Mouse (Mus musculus) telencephalon, adult 2 months (tissue): ENCODE data around the gene Agpat3.

Experiments
- DNase-seq: peaks from one replicate; pipeline ENCODE4 v3.0.0-alpha.2; 2011; ENCODE audit warnings: low read depth, low spot score

Agpat3 gene

DNA sequence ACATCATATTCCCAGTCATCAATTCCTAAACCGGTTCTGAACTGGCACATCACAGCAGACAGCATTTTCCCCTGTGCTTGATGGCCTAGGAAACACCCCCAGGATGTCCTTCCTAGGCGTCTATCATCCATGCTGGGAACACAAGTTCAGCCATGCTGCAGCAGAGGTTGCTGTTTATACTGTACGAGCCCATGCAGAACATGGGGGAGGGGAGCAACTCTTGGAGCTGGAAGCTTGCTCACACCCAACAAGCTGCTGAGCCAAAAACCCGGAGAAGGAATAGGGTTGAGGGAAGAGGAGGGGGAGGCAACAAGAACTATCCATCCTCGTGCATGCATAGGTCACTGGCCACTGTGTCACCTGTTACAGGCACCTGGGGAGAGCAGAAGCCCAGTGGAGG, 92.0 kb downstream of the Agpat3 start:
- DNase-seq, result no peak

DNA sequence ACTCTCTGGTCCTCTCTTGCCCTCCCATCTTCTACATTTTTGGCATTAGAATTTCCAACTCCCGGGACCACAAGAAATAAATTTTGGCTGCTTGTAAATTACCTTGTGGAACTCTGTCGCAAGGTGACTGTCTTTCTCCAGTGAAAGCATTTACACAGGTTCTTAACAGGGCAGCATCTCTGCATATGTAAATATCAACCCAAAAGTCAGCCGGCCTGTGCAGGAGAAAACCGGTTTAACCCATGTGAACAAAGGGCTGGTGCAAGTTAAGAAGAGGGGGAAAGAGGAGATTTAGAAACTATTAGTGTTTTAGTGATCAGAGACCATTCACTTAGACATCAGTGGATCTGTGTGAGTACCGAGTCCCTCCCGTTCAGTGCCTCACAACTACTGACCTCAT, 92.6 kb downstream of the Agpat3 start:
- no peak for DNase-seq

DNA sequence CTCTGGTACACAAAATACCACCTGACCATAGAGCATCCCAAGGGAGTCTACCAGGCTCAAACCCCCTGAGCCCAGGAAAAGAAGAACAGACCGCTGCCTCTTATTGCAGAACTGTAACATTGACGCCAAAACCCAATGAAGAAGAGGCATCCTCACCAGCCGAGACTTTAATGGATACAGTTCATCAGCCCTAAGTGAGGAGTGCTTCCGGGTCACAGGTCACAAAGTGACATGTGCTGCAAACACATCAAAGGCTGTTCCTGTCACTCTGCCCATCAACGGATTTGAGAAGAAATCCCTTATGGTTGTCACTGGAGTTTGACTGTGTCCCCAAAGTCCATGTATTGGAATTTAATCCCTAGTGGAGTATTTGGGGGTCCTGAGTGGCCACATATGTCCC, 93.1 kb downstream of the Agpat3 start:
- DNase-seq, result no peak

DNA sequence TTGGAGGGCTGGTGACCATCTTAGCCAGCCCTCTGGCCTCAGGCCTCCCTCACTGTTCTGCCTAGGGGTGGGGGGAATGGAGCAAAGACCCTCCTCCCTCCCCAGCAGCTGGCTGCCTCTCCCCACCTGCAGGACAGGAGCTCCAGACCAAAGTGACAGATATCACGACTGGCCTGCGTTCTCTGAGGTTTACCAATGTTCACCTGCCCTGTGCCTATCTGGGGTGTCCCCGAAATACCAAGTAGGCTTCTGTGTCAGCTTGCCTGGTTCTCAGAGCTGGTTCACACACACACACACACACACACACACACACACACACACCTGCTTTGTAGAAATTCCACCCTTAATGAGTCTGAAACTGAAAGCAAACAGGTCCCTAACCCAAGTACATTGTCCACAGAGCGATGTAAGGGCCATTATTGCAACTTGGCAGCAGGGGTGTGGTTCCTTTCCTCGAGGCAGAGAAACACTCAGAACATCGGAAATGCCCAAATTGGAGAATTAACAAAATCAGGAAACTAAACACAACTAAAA, 94.1 kb downstream of the Agpat3 start:
- no peak for DNase-seq

DNA sequence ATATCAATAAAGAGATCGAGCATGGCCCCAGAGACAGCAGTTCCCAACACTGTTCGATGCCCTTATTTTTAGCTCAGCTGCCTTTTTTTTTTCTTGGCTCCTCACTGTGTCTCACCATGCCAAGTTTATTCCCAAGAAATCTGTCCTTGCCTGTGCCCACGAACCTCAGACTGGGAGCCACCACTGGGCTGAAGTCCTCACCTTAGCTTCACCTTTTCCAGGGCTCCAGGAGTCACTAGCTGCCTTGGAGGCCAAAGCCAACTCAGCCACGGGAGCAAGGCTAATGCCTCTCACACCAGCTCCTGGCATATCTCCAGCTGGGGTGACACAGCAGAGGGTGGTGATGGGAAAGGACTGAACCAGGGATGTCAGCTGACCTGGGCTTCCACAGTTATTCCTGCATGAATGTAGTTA, 96.6 kb downstream of the Agpat3 start:
- DNase-seq, result peak; percentile 36

DNA sequence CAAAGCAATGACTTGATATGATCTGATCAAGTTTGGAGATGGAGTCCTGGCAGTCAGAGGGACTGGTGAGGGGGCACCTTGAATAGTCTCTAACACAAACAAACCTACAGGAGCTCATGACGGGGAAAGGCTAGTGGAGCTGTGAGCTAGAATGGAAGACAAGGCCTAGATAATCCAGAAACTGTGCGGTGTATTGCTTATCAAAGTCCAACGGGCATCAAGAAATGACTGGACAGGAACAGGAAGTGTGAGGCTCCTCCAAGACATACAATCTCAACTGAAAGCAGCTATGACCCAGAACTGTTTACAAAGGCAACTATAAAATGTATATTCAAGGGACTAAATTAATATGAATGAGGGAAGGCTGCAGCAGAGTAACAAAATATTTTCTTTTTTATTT, 105.1 kb downstream of the Agpat3 start:
- no peak for DNase-seq

DNA sequence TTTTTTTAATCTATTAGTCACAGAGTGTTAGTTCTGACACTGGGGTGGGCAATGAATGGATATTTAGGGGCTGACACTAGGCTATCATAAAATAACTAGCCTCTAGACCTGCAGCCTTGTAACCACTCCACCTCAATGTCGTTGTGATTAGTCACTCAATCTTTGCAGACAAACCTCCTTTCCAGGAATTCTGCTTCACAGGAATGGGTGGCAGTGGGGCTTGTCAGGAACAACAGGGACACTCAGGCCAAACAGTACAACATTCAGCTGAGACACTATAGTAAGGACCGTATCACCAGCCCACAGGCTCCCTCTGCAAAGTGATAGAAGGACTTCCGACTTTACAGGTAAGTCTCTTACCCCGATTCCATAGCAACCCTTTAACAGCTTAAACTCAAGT, 105.6 kb downstream of the Agpat3 start:
- DNase-seq, result no peak

DNA sequence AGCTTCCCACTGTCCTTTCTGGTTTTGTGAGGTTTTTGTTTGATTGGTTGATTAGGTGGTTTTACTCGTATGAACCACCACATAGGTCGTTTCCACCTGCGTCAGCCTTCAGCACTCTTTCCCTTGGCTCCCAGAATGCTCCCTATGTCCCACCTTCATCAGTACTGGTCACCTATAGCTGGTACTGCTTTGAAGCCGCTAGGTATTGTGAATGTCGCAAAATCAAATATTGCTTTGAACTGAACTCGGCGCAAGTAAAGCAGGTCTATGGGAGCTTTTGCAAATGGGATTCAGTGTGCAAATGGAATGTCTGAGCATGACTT, 107.1 kb downstream of the Agpat3 start:
- DNase-seq, result no peak

DNA sequence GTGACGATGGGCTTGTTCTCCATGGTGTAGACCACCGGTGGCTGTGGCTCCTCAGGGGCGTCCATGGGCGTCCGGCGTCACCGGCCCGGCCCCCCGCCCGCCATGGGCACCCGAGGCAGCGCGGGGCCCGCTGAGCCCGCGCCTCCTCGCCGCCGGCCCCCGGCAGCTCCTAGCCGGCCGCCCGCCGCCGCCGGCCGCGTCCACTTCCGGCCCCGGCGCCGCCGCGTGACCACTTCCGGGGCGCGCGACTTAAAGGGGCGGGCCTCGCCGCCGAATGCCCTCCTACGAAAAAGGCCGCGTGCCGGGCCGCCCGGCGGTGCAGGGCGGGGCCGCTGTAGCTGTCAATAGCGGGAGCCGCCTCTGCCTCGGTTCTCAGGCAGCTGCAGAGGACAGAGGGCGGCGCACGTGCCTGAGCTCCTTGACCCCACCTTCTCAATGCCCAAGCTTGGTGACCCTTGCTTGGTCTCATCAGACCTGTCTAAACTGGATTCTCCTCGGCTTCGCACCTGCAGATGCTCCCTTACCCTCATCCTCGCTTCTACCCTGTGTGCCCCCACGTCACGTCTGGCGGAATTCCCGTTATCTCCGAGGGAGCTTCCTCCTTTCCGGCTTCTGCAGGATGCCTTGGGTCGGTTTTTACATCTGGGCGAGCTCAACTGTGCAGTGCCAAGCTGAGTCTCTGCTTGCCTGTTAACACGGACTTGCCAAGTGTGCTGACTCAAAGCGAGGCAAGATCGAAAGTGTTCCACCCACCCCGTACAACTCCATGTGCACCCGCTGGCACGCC, 107.7 kb downstream of the Agpat3 start, which contains the start of gene Trappc10:
Gene Trappc10, minus strand, starts transcription at position 204 of the 787 bp plus-strand sequence.
- peak; percentile 75 for DNase-seq

DNA sequence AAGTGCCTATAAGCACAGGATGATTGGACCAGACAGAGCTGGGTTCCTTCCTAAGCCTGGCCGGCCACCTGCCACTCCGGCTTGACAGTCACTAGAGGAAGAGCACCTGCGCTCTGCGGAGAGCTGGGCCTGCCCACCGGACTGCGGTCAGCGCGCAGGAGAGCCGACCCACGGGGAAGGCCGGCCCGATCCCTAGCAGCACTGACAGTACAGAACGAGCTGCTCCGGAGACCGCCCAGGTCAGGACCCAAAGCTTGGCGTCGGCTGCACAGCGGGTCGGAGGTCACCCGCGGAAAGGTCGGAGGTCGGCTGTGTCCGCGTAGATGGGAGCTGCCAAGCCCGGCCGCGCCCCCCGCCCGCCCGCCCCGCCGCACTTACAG, 108.2 kb downstream of the Agpat3 start:
- DNase-seq, result no peak

DNA sequence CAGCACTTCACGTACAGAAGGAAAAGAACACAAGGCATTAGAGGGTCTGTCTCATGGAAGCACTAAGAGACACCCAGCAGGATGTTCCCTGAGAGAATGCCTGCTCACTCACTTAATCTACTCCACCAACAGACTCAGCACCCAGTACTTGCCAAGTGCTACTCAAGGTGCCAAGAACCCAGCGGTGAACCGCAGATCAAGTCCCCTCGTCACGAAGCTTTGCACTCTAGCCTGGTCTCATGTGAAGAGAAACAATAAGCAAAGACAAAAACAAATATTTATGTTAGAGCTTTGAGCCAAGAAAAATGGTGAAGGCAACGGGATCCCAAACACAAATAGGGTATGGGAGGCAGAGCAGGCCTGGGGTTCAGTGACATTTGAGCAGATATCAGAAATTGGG, 113.4 kb downstream of the Agpat3 start:
- no peak for DNase-seq

DNA sequence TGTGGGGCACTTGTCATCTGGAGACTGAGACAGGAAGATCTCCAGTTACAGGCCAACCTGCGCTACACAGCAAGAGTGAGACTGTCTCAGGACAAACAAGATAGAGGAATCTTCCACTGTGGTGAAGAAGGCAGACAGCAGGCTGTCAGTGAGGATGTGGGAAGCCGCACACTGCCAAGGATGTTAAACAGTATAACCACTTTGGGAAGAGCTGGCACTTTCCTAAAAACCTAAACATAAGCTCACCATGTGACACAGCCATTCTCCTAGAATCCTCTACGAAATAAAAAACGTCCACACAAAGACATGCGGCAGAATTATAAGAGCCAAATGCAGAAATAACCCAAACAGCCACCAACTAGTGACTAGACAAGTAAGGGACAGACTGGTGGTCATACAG, 114.0 kb downstream of the Agpat3 start:
- DNase-seq, result peak; percentile 68

DNA sequence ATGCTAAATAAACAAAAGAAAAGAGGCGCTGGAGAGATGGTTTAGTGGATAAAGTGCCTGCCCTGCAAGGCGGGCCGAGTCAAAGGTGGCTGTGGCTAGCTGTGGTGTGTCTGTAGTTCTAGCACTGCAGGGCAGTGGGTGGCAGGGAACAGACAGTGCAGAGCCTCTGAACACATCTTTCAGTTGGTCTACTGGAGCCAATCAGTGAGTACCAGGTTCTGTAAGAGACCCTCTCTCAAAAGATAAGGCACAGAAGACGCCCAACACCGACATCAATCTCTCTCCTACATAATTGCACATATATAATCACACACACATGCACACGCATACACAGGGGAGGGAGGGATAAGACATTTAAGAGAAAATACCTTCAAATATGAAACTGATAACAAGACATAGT, 114.5 kb downstream of the Agpat3 start:
- no peak for DNase-seq

DNA sequence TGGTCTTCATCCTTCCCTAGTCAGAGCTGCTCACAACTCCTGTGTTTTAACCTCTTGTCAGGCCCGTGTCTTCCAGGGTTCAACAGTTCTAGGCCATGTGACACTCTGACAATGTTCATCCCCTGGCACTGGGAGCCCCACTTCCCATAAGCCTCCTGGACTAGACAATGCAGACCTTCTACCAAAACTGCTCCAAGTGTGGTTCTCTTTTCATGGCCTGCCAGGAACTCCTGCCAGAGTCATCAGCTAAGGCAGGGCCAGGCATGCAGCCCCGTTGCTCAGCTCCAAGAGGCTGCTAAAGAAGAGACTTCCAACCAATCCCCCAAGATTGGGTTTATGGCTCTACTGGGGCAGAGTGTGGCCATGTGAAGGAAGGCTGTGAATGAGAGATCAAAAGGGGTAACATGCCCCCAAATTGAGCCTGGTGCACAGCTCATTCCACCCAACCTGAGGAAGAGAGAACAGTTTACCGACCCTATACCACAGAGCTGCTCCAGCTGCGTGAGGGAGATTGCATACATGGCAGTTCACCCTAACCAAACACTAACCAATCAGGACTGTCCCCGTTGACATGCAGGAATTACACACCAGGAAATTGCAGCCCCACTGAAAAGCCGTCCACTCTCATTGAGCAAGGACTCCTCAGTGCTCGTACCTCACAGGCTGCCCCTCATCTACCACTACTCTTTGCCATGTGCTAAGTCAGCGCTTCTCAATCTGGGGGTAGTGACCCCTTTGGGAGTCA, 115.2 kb downstream of the Agpat3 start:
- DNase-seq, result no peak

DNA sequence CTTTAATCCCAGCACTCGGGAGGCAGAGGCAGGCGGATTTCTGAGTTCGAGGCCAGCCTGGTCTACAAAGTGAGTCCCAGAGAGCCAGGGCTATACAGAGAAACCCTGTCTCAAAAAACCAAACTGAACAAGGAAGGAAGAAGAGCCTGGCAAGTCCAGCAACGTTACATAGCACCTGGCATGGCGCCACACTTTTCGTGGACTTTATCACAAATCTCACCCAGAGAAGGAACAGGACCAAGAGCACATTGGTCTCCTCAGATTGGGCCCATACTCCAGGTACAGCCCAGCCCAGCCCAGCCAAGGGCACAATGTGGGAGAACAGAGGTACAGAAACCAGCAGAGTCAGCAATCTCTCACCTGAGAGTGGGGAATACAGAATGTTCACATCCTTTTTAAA, 118.5 kb downstream of the Agpat3 start:
- no peak for DNase-seq

DNA sequence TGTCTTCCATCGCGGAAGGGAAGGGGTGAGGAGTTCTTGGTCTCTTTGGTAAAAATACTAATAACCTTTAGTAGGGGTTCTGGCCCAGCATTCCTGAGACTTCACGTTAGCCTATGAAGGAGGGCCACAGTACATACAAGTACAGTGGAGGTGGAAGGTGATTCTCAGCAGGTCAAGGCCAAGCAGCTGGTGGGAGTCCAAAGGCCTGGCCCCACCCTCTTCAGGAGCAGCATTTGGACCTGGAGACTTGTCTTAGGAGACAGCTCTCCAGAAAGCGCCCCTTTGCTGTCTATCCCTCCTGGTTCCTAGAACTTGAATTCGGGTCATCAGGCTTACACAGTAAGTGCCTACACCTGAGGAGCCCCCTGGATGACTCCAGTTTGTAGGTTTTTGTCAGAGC, 119.1 kb downstream of the Agpat3 start:
- DNase-seq, result no peak

DNA sequence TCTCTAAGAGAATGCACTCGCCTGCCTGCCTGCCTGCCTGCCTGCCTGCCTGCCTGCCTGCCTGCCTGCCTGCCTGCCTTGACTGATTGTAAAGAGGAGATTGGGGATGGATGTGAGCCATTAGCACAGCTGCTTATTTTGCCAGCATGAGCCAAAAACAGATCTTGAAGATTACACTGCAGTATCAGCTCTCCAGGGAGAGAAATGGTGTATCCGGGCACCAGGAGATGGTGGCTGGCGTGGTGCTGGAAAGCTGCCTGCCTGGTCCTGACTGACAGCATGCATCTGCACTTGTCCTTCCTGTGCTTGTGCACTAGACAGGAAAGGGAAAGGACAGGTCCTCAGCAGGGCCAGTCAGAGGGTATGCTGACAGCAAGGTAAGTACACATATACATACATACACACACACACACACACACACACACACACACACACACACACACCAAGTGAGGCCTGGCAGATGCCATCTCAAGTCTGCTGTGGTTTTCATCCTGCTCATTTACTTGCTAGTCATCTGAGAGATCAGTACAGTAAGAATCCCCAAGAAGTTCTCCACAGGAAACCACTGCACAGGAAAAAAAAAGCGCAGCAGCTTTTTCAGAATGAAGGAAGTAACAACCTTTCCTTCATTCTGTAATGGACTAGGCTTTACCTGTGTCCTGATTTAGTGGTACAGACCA, 119.8 kb downstream of the Agpat3 start:
- DNase-seq, result no peak

DNA sequence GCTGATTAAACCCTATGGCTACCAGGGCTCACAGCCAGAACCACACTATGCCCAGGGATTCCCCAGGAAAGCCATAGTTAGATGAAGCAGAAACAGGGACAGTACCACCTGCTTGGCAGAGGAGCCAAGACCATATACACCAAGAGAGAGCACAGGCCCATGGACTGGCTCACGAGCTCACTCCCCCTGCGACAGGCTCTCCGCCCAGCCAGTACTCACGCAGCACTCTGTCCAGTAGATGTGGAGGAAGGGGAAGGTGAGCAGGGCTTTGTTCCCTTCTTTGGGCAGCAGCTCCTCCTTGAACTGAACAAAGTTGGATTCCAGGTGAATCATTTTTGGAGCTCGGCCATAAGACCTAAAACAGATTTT, 123.7 kb downstream of the Agpat3 start:
- no peak for DNase-seq

DNA sequence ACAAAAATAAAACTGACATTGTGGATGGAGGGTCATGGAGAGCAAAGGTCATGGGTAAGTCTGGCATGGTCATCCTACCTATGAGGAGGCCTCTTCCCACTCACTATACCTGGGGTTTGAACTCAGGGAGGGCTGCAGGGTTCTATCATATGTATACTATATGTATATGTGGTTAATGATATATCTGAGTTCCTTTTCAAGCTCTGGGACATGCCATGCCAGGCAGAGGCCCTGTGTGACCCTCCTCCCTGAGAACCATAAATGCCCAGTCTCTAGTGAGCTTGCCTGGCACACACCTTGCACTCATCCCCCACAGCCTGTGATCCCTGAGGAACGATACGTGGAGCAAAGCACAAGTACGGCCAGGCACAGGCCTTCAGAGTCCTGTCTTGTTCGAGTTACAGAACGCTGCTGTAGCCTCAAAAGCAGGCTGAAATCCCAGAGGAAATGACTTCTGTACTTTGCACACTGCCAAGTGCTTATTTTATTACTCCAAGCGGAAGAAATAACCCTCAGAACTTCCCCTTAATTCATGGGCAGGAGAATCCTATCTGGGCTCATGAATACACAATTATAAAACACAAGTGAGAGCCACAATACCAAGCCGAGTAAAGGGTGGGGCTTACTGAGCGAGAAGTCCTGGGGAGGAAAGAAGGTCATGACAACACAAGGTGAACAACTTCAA, 124.3 kb downstream of the Agpat3 start:
- DNase-seq, result no peak

DNA sequence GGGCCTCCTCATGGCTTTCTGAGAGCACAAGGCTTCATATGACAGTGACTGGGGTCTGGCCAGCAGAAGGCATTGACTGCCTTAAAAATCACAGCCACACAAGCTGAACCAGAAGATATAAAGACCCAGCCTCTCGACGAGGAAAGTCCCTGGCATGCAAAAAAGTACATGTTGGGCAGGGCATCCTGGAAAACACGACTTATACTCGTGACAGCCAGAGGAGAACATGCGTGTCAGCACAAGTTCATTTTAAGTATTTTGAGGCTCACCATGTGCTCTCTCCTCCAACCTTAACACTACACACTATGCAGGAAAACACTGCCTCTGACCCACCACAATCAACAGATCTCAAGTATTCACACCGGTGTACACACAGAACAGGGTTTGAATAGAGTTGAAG, 128.2 kb downstream of the Agpat3 start:
- no peak for DNase-seq

DNA sequence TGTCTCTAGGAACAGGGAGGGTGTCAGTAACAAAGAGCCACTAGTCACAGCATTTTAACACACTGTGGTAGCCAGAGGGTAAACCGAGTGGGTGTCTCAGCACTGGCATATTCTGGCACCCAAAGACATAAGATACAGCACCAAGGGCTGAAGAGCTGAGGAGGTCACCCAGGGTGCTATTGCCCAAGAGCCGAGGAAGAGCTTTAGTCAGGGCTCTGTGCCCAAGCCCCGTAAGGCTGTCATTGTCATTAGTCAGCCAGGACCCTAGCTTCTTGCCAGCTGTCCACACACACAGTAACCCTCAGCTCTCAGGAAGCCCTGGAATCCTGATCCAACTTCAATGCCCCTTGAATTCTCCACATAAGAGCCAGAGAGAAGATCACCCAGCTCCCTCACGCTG, 129.4 kb downstream of the Agpat3 start:
- no peak for DNase-seq

DNA sequence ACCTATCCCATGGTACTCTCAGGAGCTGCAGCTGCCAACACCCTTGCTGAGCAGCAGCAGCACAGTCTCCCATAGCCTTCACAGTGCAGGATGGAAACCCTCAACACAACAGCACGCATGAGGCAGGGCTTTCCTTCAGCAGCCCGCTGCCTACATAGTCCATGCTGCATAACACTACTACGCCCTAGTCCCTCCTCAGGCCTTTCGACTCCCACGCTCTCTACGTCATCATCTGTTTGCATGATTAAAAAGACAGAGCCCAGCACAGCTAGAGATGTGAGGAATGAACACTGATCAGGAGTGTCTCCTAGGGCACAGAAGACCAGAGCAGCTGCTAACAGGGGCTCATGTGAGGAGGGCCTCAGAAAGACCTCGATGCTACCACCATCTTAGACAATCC, 131.0 kb downstream of the Agpat3 start:
- no peak for DNase-seq
